Mouse (Mus musculus) urinary bladder, adult 18-20 months (tissue): ENCODE measurements at regions not wholly inside any gene's neighbourhood (a gene's known extent, or its start where the extent isn't known, plus 50 kb on each side); places are given as distances from the start of the nearest gene placed in this dataset.

Source experiments
- DNase-seq, 2 experiments: peaks; one replicate each; pipeline ENCODE4 v3.0.0; 2022; ENCODE audit warnings: low spot score in 2 of 2, mixed read lengths in 2 of 2

- no peak for DNase-seq
These were observed 71.2 kb upstream of the Ccdc85a start for GRCm38 (mm10) chr11:28655169-28655846.

DNA sequence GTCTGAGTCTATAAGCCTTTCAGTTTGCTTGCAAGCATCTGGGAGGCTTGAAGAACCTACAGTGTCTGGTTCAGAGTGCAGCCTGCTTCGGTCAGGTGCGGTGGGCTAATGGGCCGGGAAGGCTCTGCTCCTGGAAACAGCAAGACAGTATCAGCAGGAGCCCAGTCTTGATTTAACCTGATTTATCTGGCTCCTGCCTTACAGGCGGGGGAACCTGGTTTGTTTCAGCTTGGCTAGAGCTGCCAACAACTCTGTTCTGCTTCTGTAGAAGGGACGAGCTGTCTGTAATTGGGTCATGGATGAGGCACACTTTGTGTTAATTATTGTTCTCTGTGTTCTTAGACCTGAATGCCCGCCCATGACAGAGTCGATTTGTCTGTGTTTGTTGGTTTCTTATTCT, 65.3 kb upstream of the Ccdc85a start:
- no peak for DNase-seq

- no peak for DNase-seq
These were observed 64.8 kb upstream of the Ccdc85a start for GRCm38 (mm10) chr11:28648916-28649315.

GRCm38 (mm10) chr11:28639081-28639480, 55.0 kb upstream of the Ccdc85a start:
- DNase-seq, result no peak

DNA sequence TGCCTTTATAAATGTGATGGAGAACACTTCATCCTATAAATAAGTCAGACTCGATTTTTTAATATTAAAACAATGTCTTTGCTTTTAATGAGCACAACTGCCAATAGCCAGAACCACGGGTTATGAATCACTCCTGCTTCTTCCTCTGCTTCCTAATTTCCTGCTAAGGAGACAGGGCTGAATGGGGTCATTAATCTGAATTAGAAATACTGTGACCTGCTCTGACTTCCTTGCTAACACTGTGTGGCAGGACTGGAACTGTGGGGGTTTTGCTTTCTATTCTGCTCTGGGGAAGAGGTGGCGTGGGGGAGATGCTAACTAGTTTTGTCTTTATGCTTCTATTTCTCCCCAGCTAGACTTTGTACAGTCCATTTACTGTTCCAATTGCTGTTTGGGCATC, 52.6 kb upstream of the Ccdc85a start:
- no peak for DNase-seq
